Mouse (Mus musculus) cerebellum, adult 18-20 months (tissue): Measurements from ENCODE around the gene Psg16.

ENCODE experiments used
- DNase-seq, 2 experiments: peaks; one replicate each; pipeline ENCODE4 v3.0.0; 2021

The Psg16 gene

GRCm38 (mm10) chr7:17135307-17135706, 61.5 kb downstream of the Psg16 start:
- DNase-seq, result no peak

- no peak for DNase-seq
Measured at GRCm38 (mm10) chr7:17149931-17150330, 76.1 kb downstream of the Psg16 start, which contains the start of gene Ceacam3. Ceacam3 (plus strand) TSS chr7:17150282.

- DNase-seq, result peak; percentile 85 to 86
Measured at GRCm38 (mm10) chr7:17155634-17156033, 81.8 kb downstream of the Psg16 start.

GRCm38 (mm10) chr7:17156885-17157677, 83.2 kb downstream of the Psg16 start:
- no peak for DNase-seq

- peak; percentile 23 to 33 for DNase-seq
Measured at GRCm38 (mm10) chr7:17159011-17159410, 85.2 kb downstream of the Psg16 start.

- no peak for DNase-seq
Measured at GRCm38 (mm10) chr7:17171827-17172226, 98.0 kb downstream of the Psg16 start.
